Mouse (Mus musculus) heart, postnatal 25 days (tissue): ENCODE results near the gene Celf2. TPM values are rescaled to one million over a fixed set of nuclear protein-coding genes. Genes with fewer than 3 reads are reported as not detected.

ENCODE experiments used
- DNase-seq: peaks from one replicate; pipeline ENCODE4 v3.0.0; 2022; ENCODE audit warnings: low spot score
- intact Hi-C: fragments of 180-260 bp; cut with DNase I; formaldehyde crosslinking; loops from one replicate; pipeline ENCODE4 v1.15.1; 2025
- total RNA-seq, 2 experiments: library from RNA; stranded (reverse); gene quantifications; 2 replicates each; pipeline ENCODE4 v1.2.3; 2021

Gene Celf2
- total RNA-seq, 2 experiments from 2014 or later = 63.1 to 72.7 TPM

DNA sequence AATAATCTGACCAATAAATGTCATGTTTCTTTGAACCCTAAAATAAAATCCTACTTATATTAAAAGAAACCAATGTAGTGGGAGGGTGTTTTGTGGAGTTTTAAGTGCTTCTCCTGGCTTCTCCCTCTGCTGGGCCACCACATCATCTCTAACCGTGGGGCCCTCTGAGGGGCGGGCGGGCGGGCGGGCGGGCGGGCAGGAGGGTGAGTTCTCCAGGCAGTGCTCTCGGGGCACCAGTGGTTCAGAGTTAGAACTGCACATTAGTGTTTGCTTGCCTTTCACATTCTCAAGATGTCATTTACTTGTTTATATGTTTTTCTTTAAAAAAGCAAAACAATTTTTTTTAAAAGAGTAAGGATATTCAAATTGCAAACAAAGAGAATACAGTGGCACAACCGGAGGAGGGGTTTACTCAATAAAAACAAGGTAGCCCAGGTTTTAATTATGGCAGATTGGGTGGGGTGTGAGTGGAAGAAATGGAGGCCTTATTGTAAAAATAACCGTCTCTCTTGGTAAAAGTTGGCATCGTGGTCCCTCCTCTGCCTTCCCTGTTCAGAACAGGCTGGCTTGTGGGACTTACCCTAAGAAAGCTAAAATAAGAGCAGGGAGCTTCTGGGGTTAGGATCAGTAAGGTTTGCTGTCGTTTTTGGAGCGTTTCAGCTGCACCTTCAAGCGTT is 962.8 kb downstream of the Celf2 start:
- DNase-seq = no peak
- intact Hi-C loops = no loop called here

DNA sequence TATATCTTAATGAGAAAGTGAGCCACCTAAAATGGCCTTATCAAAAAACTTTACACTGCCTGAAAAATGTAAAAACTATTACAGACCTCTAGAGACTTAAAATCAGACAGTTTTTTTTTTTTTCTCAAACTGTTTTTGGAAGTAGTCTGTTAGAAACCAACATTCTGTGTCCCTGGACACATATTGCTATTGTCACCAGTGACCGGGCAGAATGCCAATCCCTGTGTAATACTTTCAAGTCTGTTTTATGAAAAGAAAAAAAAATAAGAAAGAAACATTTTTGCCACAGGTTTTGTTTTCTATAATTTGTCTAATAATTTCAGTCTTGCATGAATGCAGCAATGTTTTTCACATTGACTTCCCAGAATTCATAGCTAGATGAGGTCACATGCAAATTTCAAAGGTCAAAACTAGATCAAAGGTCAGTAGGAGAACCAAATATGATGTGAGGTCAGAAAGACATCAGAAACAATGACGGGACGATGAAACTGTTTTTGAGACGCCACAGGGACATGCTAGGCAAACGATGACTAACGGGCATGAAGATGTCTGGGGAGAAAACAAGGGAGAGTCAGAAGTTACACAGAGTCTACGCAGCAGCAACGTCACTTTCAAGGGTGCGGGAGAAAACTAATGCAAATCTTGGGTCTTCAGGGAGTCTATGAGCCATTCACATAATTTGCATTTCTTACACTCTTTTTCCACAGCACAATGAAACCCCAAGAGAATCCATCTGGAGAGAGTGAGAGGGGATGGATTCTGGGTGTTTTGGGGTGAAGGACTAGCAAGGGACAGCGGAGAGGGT is 964.0 kb downstream of the Celf2 start:
- no peak for DNase-seq
- intact Hi-C loops = no loop called here

DNA sequence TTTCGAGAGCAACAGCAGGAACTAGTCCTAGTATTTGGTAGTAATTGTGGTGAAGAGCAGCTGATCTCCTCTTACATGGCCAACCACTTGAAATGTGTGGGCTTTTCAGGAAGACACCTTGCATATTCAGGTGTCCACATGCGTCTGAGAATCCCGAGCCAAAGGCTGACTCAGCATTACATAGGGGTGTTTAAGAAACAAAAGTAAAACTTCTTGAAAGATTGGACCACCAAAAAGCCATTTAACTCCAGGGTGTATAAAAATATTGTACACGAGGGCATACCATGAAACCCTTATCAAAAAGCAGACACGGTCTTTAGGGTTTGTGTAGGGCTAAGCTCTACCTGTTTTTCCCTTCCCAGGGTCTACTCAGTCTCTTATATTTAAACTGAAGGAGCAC is 965.7 kb downstream of the Celf2 start:
- intact Hi-C loops = loop anchor here (5.0 kb wide), 2 partner anchors 61 to 76 kb away; no protein-coding TSS in a partner anchor
- no peak for DNase-seq

DNA sequence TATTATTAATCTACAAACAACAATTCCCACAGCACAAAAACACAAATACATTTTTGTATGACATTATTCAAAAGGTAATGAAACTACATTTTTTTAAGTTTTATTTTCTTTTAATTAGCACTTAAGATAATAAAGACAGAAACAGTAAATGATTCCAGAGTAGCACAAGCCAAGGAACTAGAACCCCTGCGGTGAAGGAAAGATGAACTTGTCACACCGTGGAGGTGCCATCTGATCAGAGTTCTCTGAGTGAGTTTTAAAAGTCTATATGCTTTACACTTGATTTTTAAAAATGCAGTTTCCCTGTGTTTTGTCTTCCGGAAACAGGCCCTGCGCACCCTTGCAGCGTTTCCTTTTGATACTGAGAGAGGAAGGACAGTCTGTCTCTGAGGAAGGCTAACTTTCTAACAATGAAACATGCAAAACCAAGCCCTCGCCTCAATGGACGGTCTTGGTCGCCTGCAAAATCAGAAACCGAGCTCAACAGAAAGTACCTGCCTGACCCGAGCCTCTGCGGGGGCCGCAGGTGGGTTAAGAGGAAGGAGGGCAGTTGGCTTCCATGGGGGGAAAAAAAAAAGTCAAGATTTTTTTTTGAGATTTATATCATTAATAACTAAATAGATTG is 966.7 kb downstream of the Celf2 start:
- intact Hi-C loops = loop anchor here (5.0 kb wide), 2 partner anchors 60 to 75 kb away; no protein-coding TSS in a partner anchor
- no peak for DNase-seq

DNA sequence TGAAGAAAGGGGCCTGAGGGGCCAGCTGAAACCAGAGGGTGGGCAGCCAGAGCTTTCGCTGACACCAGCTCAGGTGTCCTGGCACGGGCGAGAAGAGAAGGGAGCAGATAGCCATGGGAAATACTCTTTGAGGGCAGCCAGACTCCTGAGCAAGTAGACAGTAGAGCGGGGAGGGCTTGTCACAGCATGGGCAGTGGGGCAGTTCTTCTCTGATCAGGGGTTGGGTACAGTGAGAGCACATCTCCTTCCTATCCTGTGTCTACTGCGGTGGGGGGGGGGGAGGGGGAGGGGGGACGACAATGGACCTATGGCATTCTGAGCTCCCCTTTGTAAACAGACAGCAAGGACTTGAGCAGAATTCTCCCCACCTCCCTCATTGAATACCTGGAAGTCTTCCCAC is 968.5 kb downstream of the Celf2 start:
- intact Hi-C loops = loop anchor here (5.0 kb wide), 2 partner anchors 59 to 74 kb away; no protein-coding TSS in a partner anchor

DNA sequence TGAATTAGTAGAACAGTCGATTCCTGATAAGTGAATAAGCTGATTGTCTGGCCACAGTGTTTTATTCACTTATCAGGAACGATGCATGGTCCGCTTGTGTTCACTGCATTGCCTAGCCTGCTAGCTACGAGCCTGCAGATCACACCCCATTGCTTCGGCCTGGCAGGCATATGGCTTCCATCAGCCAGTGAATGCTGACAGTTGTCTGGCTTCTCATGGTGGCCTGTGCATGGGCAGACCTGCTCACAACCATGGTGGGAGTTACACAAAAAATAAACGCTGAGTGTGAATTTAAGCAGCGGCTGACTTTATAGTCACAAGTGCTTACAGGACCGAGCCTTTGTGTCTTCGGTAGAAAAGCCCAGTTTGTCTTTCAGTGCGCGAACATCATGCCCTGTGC is 969.3 kb downstream of the Celf2 start:
- peak; percentile 20 for DNase-seq
- intact Hi-C loops = loop anchor here (5.0 kb wide), 2 partner anchors 58 to 73 kb away; no protein-coding TSS in a partner anchor

More for the DNA sequence above, 968.5 kb downstream of the Celf2 start:
- no peak for DNase-seq

DNA sequence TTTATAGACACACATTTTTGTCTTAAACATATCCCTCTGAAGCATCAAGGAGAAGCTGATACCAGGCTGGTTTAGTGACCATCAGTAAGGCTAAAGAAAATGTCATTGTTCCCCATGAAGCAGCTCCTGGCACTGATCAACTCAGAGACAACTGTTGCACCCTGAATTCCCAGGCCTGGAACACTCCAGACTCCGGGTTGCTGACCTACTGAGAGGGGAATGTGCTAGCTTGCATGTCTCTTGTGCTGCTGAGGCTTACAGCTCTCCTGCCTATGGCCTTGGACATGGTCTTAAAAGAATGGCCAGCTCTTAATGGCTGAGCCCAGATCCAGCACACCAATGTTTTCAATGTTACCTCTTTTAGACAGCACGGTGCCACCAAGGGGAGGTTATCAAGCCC is 970.9 kb downstream of the Celf2 start:
- intact Hi-C loops = no loop called here
- DNase-seq = no peak

DNA sequence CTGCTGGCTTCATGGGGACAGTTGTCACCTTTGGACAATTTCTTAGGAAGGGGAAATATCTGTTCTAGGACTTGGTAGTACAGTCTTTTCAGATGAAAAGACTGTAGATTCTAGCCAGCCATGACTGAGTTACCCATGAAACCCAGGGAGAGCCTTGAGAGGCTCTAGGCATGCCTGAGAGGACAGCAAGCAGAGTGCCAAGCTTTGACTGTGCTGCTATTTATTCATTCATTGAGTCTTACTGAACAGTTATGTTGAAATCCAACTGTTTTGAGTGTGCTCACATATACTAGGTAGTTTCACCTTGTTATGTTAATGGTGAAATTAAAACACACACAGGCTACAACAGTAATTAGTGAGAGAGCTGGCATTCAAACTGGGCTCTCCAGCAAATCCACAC is 971.3 kb downstream of the Celf2 start:
- no peak for DNase-seq
- intact Hi-C loops = no loop called here

DNA sequence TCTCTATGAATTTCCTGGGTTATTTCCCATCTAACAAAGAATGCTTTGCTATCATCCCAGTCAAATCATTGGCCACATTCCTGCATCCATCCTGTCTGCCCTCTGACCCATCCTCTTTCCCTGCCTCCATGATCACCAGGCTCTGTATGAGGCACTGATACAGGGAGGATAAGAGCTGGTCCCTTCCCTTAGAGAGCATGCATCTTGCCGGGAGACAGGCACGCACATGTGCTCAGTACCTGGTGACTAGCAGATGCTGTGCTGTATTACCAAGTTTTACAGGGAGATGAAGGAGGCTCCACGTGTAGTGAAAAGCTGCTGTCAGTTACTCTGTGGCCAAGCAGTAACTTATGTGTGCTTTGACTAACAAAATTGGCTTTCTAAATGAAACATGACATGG is 972.0 kb downstream of the Celf2 start:
- intact Hi-C loops = no loop called here
- no peak for DNase-seq

DNA sequence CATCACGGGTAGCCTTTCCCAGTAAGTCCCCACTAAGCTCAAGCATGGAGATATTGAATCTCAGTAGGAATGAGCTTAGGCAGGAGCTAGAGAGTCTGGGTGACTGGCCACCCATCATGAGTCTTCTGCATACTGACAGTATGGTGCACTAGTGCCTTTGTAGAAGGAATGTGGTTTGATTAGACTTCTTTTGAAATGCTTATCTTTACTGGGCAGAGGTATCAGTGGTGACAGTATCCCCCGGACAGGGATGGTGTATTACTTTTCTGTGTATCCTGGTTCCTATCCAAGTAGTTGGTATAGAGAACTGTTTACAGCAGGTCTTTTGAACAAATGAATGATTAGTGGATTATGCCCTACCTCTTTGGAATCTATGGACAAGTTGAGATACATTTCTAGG is 973.0 kb downstream of the Celf2 start:
- intact Hi-C loops = no loop called here
- no peak for DNase-seq

DNA sequence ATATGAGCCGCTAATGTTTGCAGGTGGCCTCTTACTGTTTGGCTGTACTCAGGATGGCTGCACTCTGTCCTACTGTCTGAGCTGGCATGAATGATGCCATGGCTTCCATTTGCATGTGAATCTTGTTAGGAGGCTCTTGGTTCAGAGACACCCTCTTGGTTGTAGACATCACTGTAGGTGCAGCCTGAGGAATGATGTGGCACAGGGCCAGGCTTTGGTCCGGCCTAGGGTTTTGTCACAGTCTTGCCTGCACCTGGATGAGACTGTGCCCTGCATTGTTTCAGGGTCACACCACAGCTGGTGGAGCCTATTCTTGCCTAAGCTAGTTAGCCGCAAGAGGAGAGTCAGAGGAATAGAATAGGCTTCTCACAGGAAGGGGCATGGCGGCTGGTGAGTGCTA is 977.0 kb downstream of the Celf2 start:
- no peak for DNase-seq
- intact Hi-C loops = no loop called here

DNA sequence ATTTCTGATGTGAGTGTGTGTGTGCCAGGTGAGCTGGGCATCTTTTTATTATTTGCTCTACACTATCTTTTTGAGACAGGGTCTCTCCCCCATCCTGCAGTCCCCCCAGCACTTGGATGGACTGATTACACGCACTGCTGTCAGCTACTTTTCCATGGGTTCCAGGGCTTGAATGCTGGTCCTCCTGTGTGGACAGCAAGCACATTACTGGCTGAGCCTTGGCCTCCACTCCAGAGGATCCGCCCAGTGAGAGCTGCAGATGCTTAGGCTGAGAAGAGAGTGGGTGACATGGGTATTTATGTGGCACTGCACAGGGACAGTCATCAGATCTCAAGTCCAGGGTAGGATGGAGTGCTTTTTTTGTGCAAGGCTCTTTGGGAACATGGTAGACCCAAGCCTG is 981.3 kb downstream of the Celf2 start:
- intact Hi-C loops = no loop called here
- DNase-seq = no peak

DNA sequence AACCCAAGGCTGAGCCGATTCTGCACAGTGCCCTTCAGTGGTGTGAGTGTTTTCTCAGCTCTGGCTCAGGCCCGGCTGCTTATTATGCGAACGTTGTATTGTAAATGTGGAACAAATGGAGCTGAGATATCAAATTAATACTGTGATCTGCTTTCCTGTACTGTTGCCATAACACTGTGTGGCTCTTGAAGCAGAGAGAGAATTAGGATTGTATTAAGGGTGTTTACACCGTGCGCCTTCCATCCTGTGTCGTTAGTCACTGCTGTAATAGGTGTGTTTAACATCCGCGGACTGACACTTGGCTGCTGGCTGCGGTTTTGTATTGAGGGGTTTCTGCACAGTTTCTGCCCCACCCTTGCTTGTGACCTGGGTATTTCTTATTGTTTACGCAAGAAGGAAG is 982.5 kb downstream of the Celf2 start:
- intact Hi-C loops = no loop called here
- no peak for DNase-seq

DNA sequence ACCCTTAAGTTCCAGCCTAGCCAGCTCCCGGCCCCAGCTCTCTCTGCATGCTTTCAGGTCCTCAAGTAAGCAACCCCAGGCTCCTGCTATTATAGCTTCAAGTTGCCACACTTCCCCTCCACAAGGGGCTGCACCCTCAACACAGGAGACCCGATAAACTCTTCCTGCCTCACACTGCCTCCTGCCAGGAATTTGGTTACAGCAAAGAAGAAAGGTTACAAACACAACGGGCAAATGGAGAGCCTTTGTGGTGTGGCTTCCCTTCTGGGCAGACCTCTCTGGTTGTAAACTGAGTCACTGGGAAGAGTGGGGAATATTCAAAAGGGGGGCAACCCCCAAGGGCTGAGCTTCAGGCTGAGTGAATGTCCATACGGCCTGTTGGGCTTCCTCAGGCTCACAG is 983.1 kb downstream of the Celf2 start:
- intact Hi-C loops = no loop called here
- DNase-seq = no peak

DNA sequence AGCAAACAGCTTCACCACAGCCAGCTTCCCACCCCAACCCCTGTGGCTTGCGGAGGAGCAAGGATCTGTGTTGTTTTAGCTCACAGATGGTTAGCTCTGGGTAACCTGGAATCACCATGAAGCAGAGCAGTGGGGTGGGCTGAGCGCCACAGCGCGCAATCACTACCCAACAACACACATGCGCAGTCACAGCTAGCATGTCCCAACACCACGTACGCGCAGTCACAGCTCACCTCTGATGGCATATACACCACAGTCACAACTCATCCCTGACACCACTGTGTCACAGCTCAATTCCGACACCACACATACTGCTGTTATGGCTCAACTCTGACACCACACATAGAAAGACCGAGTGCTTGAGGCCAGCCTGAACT is 985.5 kb downstream of the Celf2 start:
- intact Hi-C loops = no loop called here
- DNase-seq = no peak

DNA sequence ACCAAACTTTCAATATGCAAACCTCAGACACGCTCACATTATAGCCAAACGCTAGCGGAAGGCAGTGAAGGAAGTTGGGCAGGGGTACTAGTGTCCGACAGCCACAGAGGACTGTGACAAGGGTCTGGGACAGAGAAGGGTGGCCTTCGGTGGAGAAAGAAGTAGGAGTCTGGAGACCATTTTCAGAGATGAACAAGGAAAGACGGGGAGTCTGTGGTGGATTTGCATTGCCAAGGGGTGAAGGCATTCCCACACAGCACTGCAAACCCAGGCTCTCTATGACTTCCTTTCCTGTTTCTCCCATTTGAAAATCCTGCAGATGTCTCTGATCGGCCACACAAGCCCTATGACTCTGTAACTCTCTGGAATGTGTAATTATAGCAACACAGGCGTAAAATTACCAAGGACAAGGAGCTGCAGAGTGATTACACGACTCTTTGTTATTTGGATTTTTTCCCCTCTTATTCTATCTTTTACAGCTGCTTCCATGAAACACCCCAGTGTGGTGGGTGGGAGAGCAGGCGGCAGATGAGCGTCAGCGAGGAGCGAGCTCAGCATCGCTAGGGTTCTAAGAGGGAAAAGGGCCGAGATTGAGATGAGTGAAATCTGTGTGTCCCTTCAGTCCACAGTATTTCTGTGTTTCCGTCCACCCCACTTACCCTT is 986.0 kb downstream of the Celf2 start:
- no peak for DNase-seq
- intact Hi-C loops = no loop called here

DNA sequence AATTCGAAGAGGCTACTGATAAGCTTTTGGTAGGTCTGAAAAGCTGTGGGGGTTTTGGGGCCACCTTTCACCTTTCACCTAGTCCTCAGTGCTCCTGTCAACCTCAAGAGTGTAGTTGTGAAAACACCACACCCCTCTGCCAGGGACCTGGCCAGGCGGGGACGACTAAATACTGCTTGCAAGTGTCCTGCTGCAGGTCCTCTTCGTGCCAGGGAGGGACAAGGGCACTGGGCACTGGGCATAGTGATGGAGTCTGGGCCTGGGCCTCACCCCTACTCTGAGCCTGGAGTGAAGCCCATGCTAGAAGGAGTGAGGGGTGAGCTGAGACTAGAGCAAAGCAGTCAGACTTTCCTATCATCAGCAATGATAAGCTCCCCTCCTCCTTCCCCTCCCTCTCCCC is 987.0 kb downstream of the Celf2 start:
- intact Hi-C loops = no loop called here
- DNase-seq = no peak

DNA sequence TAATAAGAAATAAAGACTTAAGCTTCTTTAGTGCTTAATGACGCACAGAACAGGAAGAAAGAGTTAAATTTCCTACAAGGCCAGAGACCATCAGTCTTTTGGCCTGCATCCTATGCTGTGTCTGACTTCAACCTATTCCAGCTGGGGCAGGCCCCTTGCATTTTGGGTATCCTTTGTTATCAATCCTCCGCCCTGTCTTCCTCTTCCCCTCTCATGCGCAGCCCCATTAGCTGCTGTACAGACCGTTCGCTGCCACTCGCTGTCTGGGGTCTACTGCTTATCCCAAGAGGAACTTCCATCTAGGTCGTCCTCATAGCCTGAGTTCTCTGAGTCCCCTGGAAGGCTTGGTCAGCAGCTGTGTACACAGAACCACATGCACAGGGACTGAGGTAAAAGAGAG is 996.2 kb downstream of the Celf2 start:
- DNase-seq = no peak
- intact Hi-C loops = no loop called here

DNA sequence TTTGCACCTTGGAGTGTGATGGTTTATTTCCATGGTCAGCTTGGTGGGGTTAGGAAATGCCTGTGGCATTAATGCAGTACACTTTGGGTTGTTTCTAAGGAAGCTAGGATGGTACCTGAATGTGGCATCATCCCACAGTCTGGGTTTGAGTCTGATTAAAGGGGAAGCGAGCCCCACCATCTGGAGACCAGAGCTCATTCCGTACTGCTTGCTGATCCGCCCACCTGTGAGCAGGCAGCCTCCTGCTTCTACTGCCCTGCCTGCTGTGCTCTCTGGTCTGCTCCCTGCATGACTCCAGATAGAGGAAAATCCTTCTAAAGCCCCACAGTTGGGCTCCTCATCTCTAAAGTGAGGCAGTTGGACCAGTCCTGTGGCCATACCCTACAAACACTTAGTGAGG is 1002.3 kb downstream of the Celf2 start:
- intact Hi-C loops = no loop called here

DNA sequence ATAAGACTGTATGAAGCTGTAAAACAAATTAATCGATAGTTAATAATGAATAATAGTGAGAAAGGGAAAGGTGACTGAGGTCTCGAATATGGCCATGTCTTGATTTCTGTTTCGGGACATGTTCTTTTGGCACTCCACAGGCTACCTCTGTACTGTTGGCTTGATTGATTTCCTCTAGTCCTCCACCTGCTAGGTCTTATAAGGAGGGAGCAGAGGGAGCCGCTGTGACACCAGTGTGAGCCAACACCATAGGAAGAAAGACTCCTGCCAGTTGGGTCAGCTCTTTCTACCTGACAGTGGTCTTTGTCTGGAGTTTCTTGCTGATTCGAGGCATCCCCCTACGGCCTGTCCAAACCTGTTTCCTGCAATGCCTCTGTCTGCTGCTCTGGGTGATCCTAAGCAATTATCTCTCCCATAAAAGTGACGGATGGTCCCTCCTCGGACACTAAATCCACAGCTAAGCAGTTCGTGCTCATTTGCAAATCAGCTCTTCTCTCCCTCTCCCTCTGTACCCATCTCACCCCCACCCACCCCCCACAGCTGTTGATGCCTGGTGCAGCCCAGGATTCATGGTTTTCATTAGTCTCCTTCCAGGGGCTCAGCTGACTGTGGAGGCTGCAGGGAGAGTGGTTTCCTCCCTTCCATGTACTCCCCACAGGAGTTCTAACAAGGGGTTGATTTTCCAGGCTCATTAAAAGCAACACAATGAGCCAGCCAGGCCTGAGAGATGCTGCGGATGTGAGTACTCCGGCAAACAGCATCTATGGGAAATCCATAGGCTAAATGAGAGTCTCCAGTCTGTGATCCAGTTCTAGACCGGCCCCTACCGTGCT is 1003.2 kb downstream of the Celf2 start:
- DNase-seq = no peak
- intact Hi-C loops = no loop called here

More for the DNA sequence above, 1002.3 kb downstream of the Celf2 start:
- no peak for DNase-seq
